Comparison of ENCODE assay signal across 8 mouse cellular contexts in the genomic region with DNA sequence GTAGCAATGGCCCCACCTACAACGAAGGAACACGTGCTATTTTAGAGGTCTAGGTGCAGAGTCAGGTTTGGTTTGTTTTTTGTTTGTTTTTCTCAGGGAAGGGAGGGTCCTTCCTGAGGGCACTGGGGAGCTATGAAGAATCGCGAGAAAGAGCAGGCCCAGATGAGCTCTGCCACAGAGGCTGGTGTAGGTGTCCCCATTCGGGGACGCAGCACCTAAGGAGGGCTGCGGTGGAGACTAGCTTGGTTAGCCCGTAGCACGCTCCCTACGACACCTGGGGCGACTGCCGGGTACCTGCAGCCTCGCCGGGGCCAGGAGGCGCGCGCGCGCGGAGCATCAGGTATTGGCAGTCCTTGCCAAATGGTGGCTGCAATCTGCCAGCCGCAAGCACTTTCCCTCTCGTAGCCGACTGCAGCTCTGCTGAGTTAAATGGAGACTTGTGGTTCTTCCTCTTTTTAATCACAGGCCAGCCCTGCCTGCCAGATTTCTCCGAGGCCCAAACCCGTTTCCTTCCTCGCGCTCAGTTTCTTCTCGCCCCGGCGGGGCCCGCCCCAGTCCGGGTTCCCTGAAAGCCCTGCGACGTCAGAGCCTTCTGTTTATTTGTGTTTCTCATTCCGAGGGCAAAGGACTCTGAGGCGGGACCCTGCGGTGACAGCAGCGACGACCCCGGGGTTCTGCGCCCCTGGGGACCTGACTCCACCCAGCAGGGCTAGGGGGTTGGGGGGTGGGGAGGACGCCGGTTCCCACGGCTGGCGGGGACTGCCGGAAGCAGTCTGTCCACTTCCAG. TPM values are rescaled to one million over a fixed set of nuclear protein-coding genes. Genes with fewer than 3 reads are reported as not detected.
DNase-seq lines count a peak whose midpoint lies in the region; ATAC-seq and TF ChIP-seq lines count a peak whose summit lies in the region.

No protein-coding gene starts in this region.

- peak; percentile 39 for DNase-seq in right cerebral cortex, adult 18-20 months
- no peak for DNase-seq in right cerebral cortex, postnatal 4 days
- DNase-seq in kidney, postnatal 0 days (ENCODE audit: low spot score): peak; percentile 66
- DNase-seq in lung, postnatal 36 days: peak; percentile 85
- no peak for DNase-seq in frontal cortex, postnatal 25 days (ENCODE audit: low spot score in 2 of 2)

- ATAC-seq in heart, embryonic 13.5 days (ENCODE audit: extremely low read depth, insufficient number of reproducible peaks, low FRiP score, low TSS enrichment): no peak
- ATAC-seq in kidney, postnatal 0 days (replicated peaks; ENCODE audit: low FRiP score, low read depth): no peak

- peak overlapping the region; percentile 81 for H3K9ac ChIP-seq in heart, embryonic 13.5 days
- peak overlapping the region; percentile 59 for H3K9ac ChIP-seq in kidney, postnatal 0 days (ENCODE audit: low read depth, low read length)

- peaks cover 6% of the 10 kb centered on the region for H3K27me3 ChIP-seq in heart, embryonic 13.5 days (replicated peaks)
- H3K27me3 ChIP-seq in kidney, postnatal 0 days (ENCODE audit: insufficient read depth, low read length): no peaks in the 10 kb centered on the region; the same call in 1 of the 2 replicates
- H3K27me3 ChIP-seq in small intestine, adult 2 months (ENCODE audit: control insufficient read depth, insufficient read depth, low read length): no peaks in the 10 kb centered on the region

- under 1% methylated on average over 46 of the region's 46 CpGs for WGBS in heart, embryonic 13.5 days
- under 1% methylated on average over 46 of the region's 46 CpGs for WGBS in kidney, postnatal 0 days
- WGBS in small intestine, adult 2 months: under 1% methylated on average over 46 of the region's 46 CpGs

- H3K27ac ChIP-seq in cortical plate, adult 2 months (ENCODE audit: insufficient read depth, low read length): 0 out of 2 replicates have a peak overlapping the region, but pooled peaks have one; percentile 32
- peak overlapping the region; percentile 88 for H3K27ac ChIP-seq in heart, embryonic 13.5 days (replicated peaks)
- peak overlapping the region; percentile 85 for H3K27ac ChIP-seq in kidney, postnatal 0 days
- peak overlapping the region; percentile 91 for H3K27ac ChIP-seq in small intestine, adult 2 months (ENCODE audit: insufficient read depth, low read depth, low read length)

- H3K4me2 ChIP-seq in heart, embryonic 13.5 days: peak overlapping the region; percentile 98
- H3K4me2 ChIP-seq in kidney, postnatal 0 days (ENCODE audit: low read length): peak overlapping the region; percentile 75

- H3K36me3 ChIP-seq in heart, embryonic 13.5 days: no peaks in the 10 kb centered on the region
- H3K36me3 ChIP-seq in kidney, postnatal 0 days (ENCODE audit: insufficient read depth, low read length): no peaks in the 10 kb centered on the region
- H3K36me3 ChIP-seq in small intestine, adult 2 months (ENCODE audit: control insufficient read depth, insufficient read depth, low read length): no peaks in the 10 kb centered on the region

- peaks cover 10% of the 10 kb centered on the region for H3K4me1 ChIP-seq in cortical plate, adult 2 months (ENCODE audit: control insufficient read depth, insufficient read depth, low read length)
- H3K4me1 ChIP-seq in heart, embryonic 13.5 days: peaks cover 62% of the 10 kb centered on the region
- H3K4me1 ChIP-seq in kidney, postnatal 0 days (replicated peaks; ENCODE audit: insufficient read depth, low read length): peaks cover 47% of the 10 kb centered on the region
- peaks cover 32% of the 10 kb centered on the region for H3K4me1 ChIP-seq in small intestine, adult 2 months (ENCODE audit: control insufficient read depth, insufficient read depth, insufficient read length, low read length)

- no peak overlapping the region for H3K4me3 ChIP-seq in cortical plate, adult 2 months (ENCODE audit: insufficient read depth, low read length)
- peak overlapping the region; percentile 90 for H3K4me3 ChIP-seq in heart, embryonic 13.5 days
- peak overlapping the region; percentile 85 for H3K4me3 ChIP-seq in kidney, postnatal 0 days (replicated peaks; ENCODE audit: low read depth, low read length)
- H3K4me3 ChIP-seq in small intestine, adult 2 months (ENCODE audit: low read depth, low read length): peak overlapping the region; percentile 94

- no peak for TF ChIP-seq CTCF in cortical plate, adult 2 months (IDR thresholded peaks at IDR 0.05; ENCODE audit: extremely low read depth, insufficient read depth, low read length)
- TF ChIP-seq CTCF in kidney, postnatal 0 days (IDR thresholded peaks at IDR 0.05; ENCODE audit: low read depth): no peak
- no peak for TF ChIP-seq CTCF in small intestine, adult 2 months (IDR thresholded peaks at IDR 0.05; ENCODE audit: extremely low read depth, insufficient read length, insufficient replicate concordance, low read depth, low read length)

- H3K9me3 ChIP-seq in heart, embryonic 13.5 days: no peaks in the 10 kb centered on the region
- no peaks in the 10 kb centered on the region for H3K9me3 ChIP-seq in kidney, postnatal 0 days (replicated peaks; ENCODE audit: low read length)

- TF ChIP-seq POLR2A in cortical plate, adult 2 months (IDR thresholded peaks at IDR 0.05; ENCODE audit: extremely low read depth, insufficient read depth, low read length): no peak
- TF ChIP-seq POLR2A in small intestine, adult 2 months (IDR thresholded peaks at IDR 0.05; ENCODE audit: low read depth, low read length): peak; percentile 32; the same call in 1 of the 2 replicates

RNA-seq across cellular contexts. Expression of a gene that starts 1.1 kb away (rescaled TPM):
- polyA plus RNA-seq in cortical plate, adult 2 months (2012; rRNA removed): 19.4 and 19.6 TPM in 2 replicates
- polyA plus RNA-seq in heart, embryonic 13.5 days (2015; fragmentation: Nextera tagmentation; extraction: Ambion mirVana): 13.3 and 14.7 TPM in 2 replicates
- polyA plus RNA-seq in kidney, postnatal 0 days (2015; fragmentation: Nextera tagmentation; extraction: Ambion mirVana): 19.4 and 21.0 TPM in 2 replicates
- polyA plus RNA-seq in small intestine, adult 2 months (2012; rRNA removed): 62.5 and 88.1 TPM in 2 replicates

RNA-seq across cellular contexts. Expression of a gene that starts 10.2 kb away (rescaled TPM):
- polyA plus RNA-seq in cortical plate, adult 2 months (2012; rRNA removed): 12.9 and 13.2 TPM in 2 replicates
- 14.9 and 17.2 TPM in 2 replicates for polyA plus RNA-seq in heart, embryonic 13.5 days (2015; fragmentation: Nextera tagmentation; extraction: Ambion mirVana)
- 25.7 and 26.7 TPM in 2 replicates for polyA plus RNA-seq in kidney, postnatal 0 days (2015; fragmentation: Nextera tagmentation; extraction: Ambion mirVana)
- 98.0 and 283 TPM in 2 replicates for polyA plus RNA-seq in small intestine, adult 2 months (2012; rRNA removed)

Comparison
In these comparisons a context has a peak if more than half of its experiments do, and no peak if none do; other contexts are left out.
1. DNase-seq: peak in right cerebral cortex, adult 18-20 months (single experiment), kidney, postnatal 0 days (single experiment) and lung, postnatal 36 days (single experiment); none in right cerebral cortex, postnatal 4 days (single experiment) and frontal cortex, postnatal 25 days (0 of 2).
2. H3K27ac ChIP-seq: peak in every context shown above with its lines; median percentile 91 in small intestine, adult 2 months; 88 in heart, embryonic 13.5 days; 85 in kidney, postnatal 0 days; 32 in cortical plate, adult 2 months.